Mouse (Mus musculus): Measurements from ENCODE around the gene Srl. TPM values are rescaled to one million over a fixed set of nuclear protein-coding genes. Genes with fewer than 3 reads are reported as not detected.

The Srl gene
- polyA plus RNA-seq, 1 experiment from 2014 or later: 18.2 TPM

- WGBS: 37% methylated on average over 2 of the region's 2 CpGs
- H3K4me3 ChIP-seq (ENCODE audit: low read length): no peak overlapping the region
- no peak for ATAC-seq (ENCODE audit: low FRiP score, low TSS enrichment)
- H3K9me3 ChIP-seq (ENCODE audit: low read length): no peaks in the 10 kb centered on the region
- no peaks in the 10 kb centered on the region for H3K4me1 ChIP-seq (ENCODE audit: insufficient read depth, low read length)
- no peak overlapping the region for H3K27ac ChIP-seq (ENCODE audit: low read length)
- H3K36me3 ChIP-seq (ENCODE audit: insufficient read depth, low read length): no peaks in the 10 kb centered on the region
- no peak overlapping the region for H3K4me2 ChIP-seq (replicated peaks; ENCODE audit: low read depth, low read length)
- no peaks in the 10 kb centered on the region for H3K27me3 ChIP-seq (ENCODE audit: insufficient read depth, low read length)
- H3K9ac ChIP-seq (replicated peaks; ENCODE audit: low read length): no peak overlapping the region
These were observed 35.3 kb upstream of the Srl start for GRCm38 (mm10) chr16:4576873-4577272.

- WGBS: 48% methylated on average over 2 of the region's 2 CpGs
- Histone ChIP-seq H3K4me1 (ENCODE audit: insufficient read depth, low read length) (peaks cover 2% of the 10 kb centered on the region), H3K27me3 (ENCODE audit: insufficient read depth, low read length) (no peaks in the 10 kb centered on the region), H3K27ac (ENCODE audit: low read length) (no peak overlapping the region), H3K9ac (replicated peaks; ENCODE audit: low read length) (no peak overlapping the region), H3K4me2 (replicated peaks; ENCODE audit: low read depth, low read length) (no peak overlapping the region), H3K4me3 (ENCODE audit: low read length) (no peak overlapping the region), H3K9me3 (ENCODE audit: low read length) (no peaks in the 10 kb centered on the region), H3K36me3 (ENCODE audit: insufficient read depth, low read length) (no peaks in the 10 kb centered on the region)
- 0 out of 2 replicates have a peak, but pooled peaks have one; percentile 4 for ATAC-seq (ENCODE audit: low FRiP score, low TSS enrichment)
These were observed 34.4 kb upstream of the Srl start for GRCm38 (mm10) chr16:4576038-4576437.

- ATAC-seq (ENCODE audit: low FRiP score, low TSS enrichment): peak; percentile 66
- no peak overlapping the region for H3K4me2 ChIP-seq (replicated peaks; ENCODE audit: low read depth, low read length)
- H3K4me3 ChIP-seq (ENCODE audit: low read length): no peak overlapping the region
- no peaks in the 10 kb centered on the region for H3K9me3 ChIP-seq (ENCODE audit: low read length)
- H3K27me3 ChIP-seq (ENCODE audit: insufficient read depth, low read length): no peaks in the 10 kb centered on the region
- 43% methylated on average over 4 of the region's 4 CpGs for WGBS
- H3K4me1 ChIP-seq (ENCODE audit: insufficient read depth, low read length): peaks cover 10% of the 10 kb centered on the region
- H3K9ac ChIP-seq (replicated peaks; ENCODE audit: low read length): 0 out of 2 replicates have a peak overlapping the region, but pooled peaks have one; percentile 29
- no peak overlapping the region for H3K27ac ChIP-seq (ENCODE audit: low read length)
- no peaks in the 10 kb centered on the region for H3K36me3 ChIP-seq (ENCODE audit: insufficient read depth, low read length)
These were observed 29.1 kb upstream of the Srl start for GRCm38 (mm10) chr16:4570737-4571136.

GRCm38 (mm10) chr16:4567912-4568311, 26.3 kb upstream of the Srl start:
- Histone ChIP-seq H3K9ac (replicated peaks; ENCODE audit: low read length) (no peak overlapping the region), H3K9me3 (ENCODE audit: low read length) (no peaks in the 10 kb centered on the region), H3K4me2 (replicated peaks; ENCODE audit: low read depth, low read length) (no peak overlapping the region), H3K36me3 (ENCODE audit: insufficient read depth, low read length) (no peaks in the 10 kb centered on the region), H3K27me3 (ENCODE audit: insufficient read depth, low read length) (no peaks in the 10 kb centered on the region), H3K27ac (ENCODE audit: low read length) (no peak overlapping the region), H3K4me1 (ENCODE audit: insufficient read depth, low read length) (peaks cover 10% of the 10 kb centered on the region), H3K4me3 (ENCODE audit: low read length) (no peak overlapping the region)
- WGBS: 9% methylated on average over 4 of the region's 4 CpGs
- ATAC-seq (ENCODE audit: low FRiP score, low TSS enrichment): peak; percentile 52; the same call in 1 of the 2 replicates

DNA sequence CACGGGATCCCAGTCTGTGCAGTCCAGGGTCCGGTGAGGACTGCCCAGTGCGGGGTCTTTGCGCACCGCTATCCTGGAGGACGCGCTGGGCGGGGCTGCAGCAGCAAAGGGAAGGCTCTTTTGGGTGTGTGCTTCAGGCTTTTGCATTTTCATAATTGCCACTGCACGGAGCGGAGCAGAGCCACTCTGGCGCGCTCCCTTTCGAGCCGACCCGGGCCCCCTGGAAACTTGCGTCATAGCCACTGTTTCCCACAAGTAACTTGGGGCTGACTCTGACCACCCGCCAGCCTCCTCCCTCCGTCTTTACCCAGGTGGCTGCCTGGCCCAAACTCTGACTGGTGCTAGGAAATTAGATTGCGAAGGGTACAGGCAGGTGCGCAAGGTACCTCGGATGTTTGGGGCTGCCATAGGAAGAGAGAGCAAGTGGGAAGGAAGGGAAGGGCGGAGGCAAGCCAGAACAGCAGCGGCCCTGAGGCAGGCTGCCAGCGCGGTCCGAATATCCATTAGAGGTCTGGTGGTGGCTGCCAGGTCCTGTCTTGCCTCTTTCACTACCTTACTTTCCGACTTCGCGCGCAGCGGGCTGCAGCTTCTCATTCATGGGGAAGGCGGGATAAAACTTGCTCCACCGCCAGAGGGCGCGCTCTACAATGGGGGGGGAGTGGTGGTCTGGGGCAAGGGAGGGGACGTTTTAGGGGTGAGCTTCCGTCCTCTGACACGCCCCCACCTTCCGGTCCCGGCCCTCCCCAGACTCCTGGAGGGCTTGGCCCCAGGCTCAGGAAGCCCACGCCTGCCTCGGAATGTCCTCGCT, 18.7 kb upstream of the Srl start:
- Histone ChIP-seq H3K4me2 (replicated peaks; ENCODE audit: low read depth, low read length) (peak overlapping the region; percentile 93), H3K27me3 (ENCODE audit: insufficient read depth, low read length) (no peaks in the 10 kb centered on the region), H3K27ac (ENCODE audit: low read length) (peak overlapping the region; percentile 97), H3K4me1 (ENCODE audit: insufficient read depth, low read length) (peaks cover 16% of the 10 kb centered on the region), H3K9ac (replicated peaks; ENCODE audit: low read length) (peak overlapping the region; percentile 82), H3K9me3 (ENCODE audit: low read length) (no peaks in the 10 kb centered on the region), H3K36me3 (ENCODE audit: insufficient read depth, low read length) (peaks cover 2% of the 10 kb centered on the region; the same call in 1 of the 2 replicates), H3K4me3 (ENCODE audit: low read length) (peak overlapping the region; percentile 85)
- ATAC-seq (ENCODE audit: low FRiP score, low TSS enrichment): peak; percentile 50
- under 1% methylated on average over 43 of the region's 43 CpGs for WGBS

GRCm38 (mm10) chr16:4559715-4560144, 18.1 kb upstream of the Srl start, which contains the start of gene Tfap4:
TSS of gene Tfap4 (minus strand) at chr16:4559854.
- H3K27ac ChIP-seq (ENCODE audit: low read length): peak within 1 kb of the TSS; percentile 97
- no peaks in the 10 kb centered on the region for H3K9me3 ChIP-seq (ENCODE audit: low read length)
- peak within 1 kb of the TSS; percentile 82 for H3K9ac ChIP-seq (replicated peaks; ENCODE audit: low read length)
- peak within 1 kb of the TSS; percentile 93 for H3K4me2 ChIP-seq (replicated peaks; ENCODE audit: low read depth, low read length)
- WGBS: 0% methylated on average over 17 of the region's 17 CpGs
- ATAC-seq (ENCODE audit: low FRiP score, low TSS enrichment): peak; percentile 13
- peaks cover 2% of the 10 kb centered on the region; the same call in 1 of the 2 replicates for H3K36me3 ChIP-seq (ENCODE audit: insufficient read depth, low read length)
- H3K4me3 ChIP-seq (ENCODE audit: low read length): peak within 1 kb of the TSS; percentile 85
- H3K4me1 ChIP-seq (ENCODE audit: insufficient read depth, low read length): peaks cover 16% of the 10 kb centered on the region
- no peaks in the 10 kb centered on the region for H3K27me3 ChIP-seq (ENCODE audit: insufficient read depth, low read length)

DNA sequence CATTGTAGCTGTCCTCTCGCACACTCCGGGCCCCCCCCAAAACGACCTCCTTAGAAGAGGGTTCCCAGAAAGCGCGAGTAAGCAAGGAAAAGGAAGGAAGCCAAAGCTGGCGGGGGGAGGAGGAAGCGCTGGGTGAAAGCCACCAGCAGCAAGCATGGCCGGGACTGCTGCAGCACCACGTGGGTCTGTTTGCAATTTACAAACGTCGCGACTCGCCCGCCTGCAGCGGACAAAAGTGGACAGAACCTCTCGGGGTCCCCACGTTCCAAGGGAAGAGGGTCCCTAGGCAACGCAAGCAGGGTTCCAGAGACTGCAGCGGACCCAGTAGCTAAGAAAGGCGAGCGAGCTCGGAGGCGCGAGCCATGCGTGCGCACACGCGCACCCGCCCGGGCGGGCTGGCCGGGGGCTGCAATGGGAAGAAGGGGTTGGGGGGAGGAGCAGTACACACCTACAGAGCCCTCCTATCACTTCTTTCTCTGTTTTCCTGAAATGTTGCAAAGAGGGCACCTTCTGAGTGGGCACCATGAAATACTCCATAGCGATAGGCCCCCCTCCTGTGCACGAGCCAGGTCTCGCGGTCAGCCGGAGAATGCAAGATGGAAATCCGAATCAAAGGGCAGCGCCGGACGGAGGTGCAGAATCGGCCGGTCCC, 17.5 kb upstream of the Srl start:
- Histone ChIP-seq H3K27ac (ENCODE audit: low read length) (peak overlapping the region; percentile 97), H3K9ac (replicated peaks; ENCODE audit: low read length) (peak overlapping the region; percentile 82), H3K4me2 (replicated peaks; ENCODE audit: low read depth, low read length) (peak overlapping the region; percentile 93), H3K4me1 (ENCODE audit: insufficient read depth, low read length) (peaks cover 16% of the 10 kb centered on the region), H3K9me3 (ENCODE audit: low read length) (no peaks in the 10 kb centered on the region), H3K27me3 (ENCODE audit: insufficient read depth, low read length) (no peaks in the 10 kb centered on the region), H3K36me3 (ENCODE audit: insufficient read depth, low read length) (peaks cover 2% of the 10 kb centered on the region; the same call in 1 of the 2 replicates), H3K4me3 (ENCODE audit: low read length) (peak overlapping the region; percentile 85)
- WGBS: under 1% methylated on average over 43 of the region's 43 CpGs
- ATAC-seq (ENCODE audit: low FRiP score, low TSS enrichment): peak; percentile 29

DNA sequence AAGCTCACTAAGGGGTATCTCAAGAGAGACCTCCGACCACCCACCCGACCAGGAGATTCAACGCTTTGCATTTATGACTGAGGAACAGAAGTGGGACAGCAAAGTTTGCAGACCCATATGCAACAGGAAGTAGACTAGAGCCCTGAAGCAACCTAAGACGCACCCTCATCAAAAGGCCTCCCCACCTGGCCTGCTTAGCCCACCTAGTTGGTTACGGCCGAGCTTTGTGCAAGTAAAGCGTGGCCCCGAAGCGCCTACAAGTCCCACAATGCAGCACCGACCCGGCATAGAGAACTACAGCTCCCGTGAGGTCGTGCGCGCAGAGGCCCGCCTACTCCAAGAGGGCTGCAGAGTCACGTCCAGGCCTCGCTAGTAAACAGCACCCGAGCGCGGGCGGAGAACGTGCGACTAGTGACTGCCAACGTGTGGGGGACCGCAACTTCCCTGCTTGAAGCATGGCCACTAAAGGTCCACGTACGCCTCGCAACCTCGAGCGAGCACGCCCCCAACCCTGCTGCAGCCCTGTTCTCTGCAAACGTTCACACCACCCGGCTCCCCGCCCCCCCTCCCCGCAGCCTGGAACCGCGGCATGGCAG, 16.9 kb upstream of the Srl start:
- Histone ChIP-seq H3K36me3 (ENCODE audit: insufficient read depth, low read length) (peaks cover 2% of the 10 kb centered on the region; the same call in 1 of the 2 replicates), H3K27ac (ENCODE audit: low read length) (peak overlapping the region; percentile 97), H3K4me3 (ENCODE audit: low read length) (peak overlapping the region; percentile 85), H3K9ac (replicated peaks; ENCODE audit: low read length) (peak overlapping the region; percentile 82), H3K27me3 (ENCODE audit: insufficient read depth, low read length) (no peaks in the 10 kb centered on the region), H3K4me2 (replicated peaks; ENCODE audit: low read depth, low read length) (peak overlapping the region; percentile 93), H3K9me3 (ENCODE audit: low read length) (no peaks in the 10 kb centered on the region), H3K4me1 (ENCODE audit: insufficient read depth, low read length) (peaks cover 22% of the 10 kb centered on the region)
- peak; percentile 91 for ATAC-seq (ENCODE audit: low FRiP score, low TSS enrichment)
- WGBS: under 1% methylated on average over 38 of the region's 38 CpGs

- Histone ChIP-seq H3K4me2 (replicated peaks; ENCODE audit: low read depth, low read length) (peak overlapping the region; percentile 93), H3K9me3 (ENCODE audit: low read length) (no peaks in the 10 kb centered on the region), H3K4me3 (ENCODE audit: low read length) (peak overlapping the region; percentile 85), H3K36me3 (ENCODE audit: insufficient read depth, low read length) (peaks cover 2% of the 10 kb centered on the region; the same call in 1 of the 2 replicates), H3K27me3 (ENCODE audit: insufficient read depth, low read length) (no peaks in the 10 kb centered on the region), H3K27ac (ENCODE audit: low read length) (peak overlapping the region; percentile 97), H3K4me1 (ENCODE audit: insufficient read depth, low read length) (peaks cover 27% of the 10 kb centered on the region), H3K9ac (replicated peaks; ENCODE audit: low read length) (peak overlapping the region; percentile 82)
- peak; percentile 55 for ATAC-seq (ENCODE audit: low FRiP score, low TSS enrichment)
- under 1% methylated on average over 19 of the region's 19 CpGs for WGBS
These were observed 16.3 kb upstream of the Srl start for GRCm38 (mm10) chr16:4557949-4558348.
